In the genomic region with DNA sequence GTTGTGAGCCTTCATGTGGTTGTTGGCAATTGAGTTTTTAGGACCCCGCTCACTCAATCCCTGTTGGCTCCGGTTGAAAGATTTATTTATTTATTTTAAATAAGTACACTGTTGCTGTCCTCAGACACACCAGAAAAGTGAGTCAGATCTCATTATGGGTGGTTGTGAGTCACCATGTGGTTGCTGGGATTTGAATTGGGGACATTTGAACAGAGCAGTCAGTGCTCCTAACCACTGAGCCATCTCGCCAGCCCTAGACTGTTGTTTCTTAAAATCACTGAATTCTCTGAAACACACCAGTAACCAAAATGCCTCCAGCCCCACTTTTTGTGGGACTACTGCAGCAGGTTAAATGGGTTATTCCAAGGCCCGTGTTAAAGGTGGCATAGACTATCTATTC, we compare ENCODE assay signal across 26 mouse cellular contexts. TPM values are rescaled to one million over a fixed set of nuclear protein-coding genes. Genes with fewer than 3 reads are reported as not detected.
DNase-seq lines count a peak whose midpoint lies in the region; ATAC-seq lines count a peak whose summit lies in the region.
"Had no signal": no experiment of that assay in that cellular context is flagged by ENCODE, and none has a peak within 500 bp of the region (broad histone marks: within the 10 kb centered on the region; RNA-seq: fewer than 3 reads in every experiment).

No protein-coding gene starts in this region.

- H3K27me3 ChIP-seq in liver, embryonic 15.5 days: no peaks in the 10 kb centered on the region
- H3K27me3 ChIP-seq: embryonic facial prominence, embryonic 12.5 days; forebrain, embryonic 15.5 days; hindbrain, embryonic 15.5 days; lung, embryonic 15.5 days; neural tube, embryonic 15.5 days; stomach, embryonic 15.5 days had no signal

- H3K9me3 ChIP-seq in liver, embryonic 15.5 days (replicated peaks): no peaks in the 10 kb centered on the region
- H3K9me3 ChIP-seq: embryonic facial prominence, embryonic 12.5 days; forebrain, embryonic 10.5 days; forebrain, embryonic 15.5 days; hindbrain, embryonic 10.5 days; hindbrain, embryonic 15.5 days; lung, embryonic 15.5 days; midbrain, embryonic 10.5 days; neural tube, embryonic 15.5 days; stomach, embryonic 15.5 days had no signal

- no peak overlapping the region for H3K27ac ChIP-seq in liver, embryonic 15.5 days (replicated peaks)
- H3K27ac ChIP-seq: embryonic facial prominence, embryonic 12.5 days; forebrain, embryonic 10.5 days; forebrain, embryonic 15.5 days; hindbrain, embryonic 10.5 days; hindbrain, embryonic 15.5 days; lung, embryonic 15.5 days; midbrain, embryonic 10.5 days; neural tube, embryonic 15.5 days; stomach, embryonic 15.5 days had no signal

- H3K4me1 ChIP-seq in liver, embryonic 15.5 days (replicated peaks): peaks cover 43% of the 10 kb centered on the region

- no peak overlapping the region for H3K9ac ChIP-seq in liver, embryonic 15.5 days
- H3K9ac ChIP-seq: embryonic facial prominence, embryonic 12.5 days; forebrain, embryonic 15.5 days; hindbrain, embryonic 15.5 days; lung, embryonic 15.5 days; neural tube, embryonic 15.5 days; stomach, embryonic 15.5 days had no signal

- WGBS in liver, embryonic 15.5 days (ENCODE audit: insufficient replicate concordance): 90% methylated on average over 4 of the region's 4 CpGs

- H3K4me2 ChIP-seq in liver, embryonic 15.5 days: 0 out of 2 replicates have a peak overlapping the region, but pooled peaks have one; percentile 68
- H3K4me2 ChIP-seq: embryonic facial prominence, embryonic 12.5 days; forebrain, embryonic 15.5 days; hindbrain, embryonic 15.5 days; lung, embryonic 15.5 days; neural tube, embryonic 15.5 days; stomach, embryonic 15.5 days had no signal

- no peak overlapping the region; the same call in 1 of the 2 replicates for H3K4me3 ChIP-seq in liver, embryonic 15.5 days (replicated peaks)
- H3K4me3 ChIP-seq: embryonic facial prominence, embryonic 12.5 days; forebrain, embryonic 10.5 days; forebrain, embryonic 15.5 days; hindbrain, embryonic 10.5 days; hindbrain, embryonic 15.5 days; lung, embryonic 15.5 days; midbrain, embryonic 10.5 days; neural tube, embryonic 15.5 days; stomach, embryonic 15.5 days had no signal

- peaks cover 78% of the 10 kb centered on the region for H3K36me3 ChIP-seq in liver, embryonic 15.5 days (replicated peaks)
- H3K36me3 ChIP-seq: hindbrain, embryonic 15.5 days; neural tube, embryonic 15.5 days had no signal

- ATAC-seq in liver, embryonic 15.5 days (ENCODE audit: insufficient read depth): no peak
- ATAC-seq: forebrain, embryonic 15.5 days had no signal

- DNase-seq in liver: no peak
- peak; percentile 29 for DNase-seq in CD4-positive helper T cell, adult 2 months (ENCODE audit: low read depth, low spot score)
- peak; percentile 13 for DNase-seq in brain, adult 2 months (ENCODE audit: low read depth, low spot score)
- DNase-seq in urinary bladder, adult 2 months (ENCODE audit: low spot score): no peak
- DNase-seq in T-cell, adult 2 months (ENCODE audit: low spot score): no peak
- DNase-seq in testis, postnatal 10 days (ENCODE audit: low spot score): no peak
- DNase-seq: adrenal gland, postnatal 10 days; cerebellum, adult 11-12 months; cerebellum, adult 9-11 months; embryo, embryonic 11 days; heart, postnatal 14 days; kidney, adult 2 months; kidney, postnatal 36 days; left cerebral cortex, postnatal 4 days; right cerebral cortex, postnatal 25 days; thymus, postnatal 25 days had no signal

RNA-seq across cellular contexts. Expression of a gene that starts 4.5 kb away (rescaled TPM):
- polyA plus RNA-seq in liver, embryonic 15.5 days (2015; fragmentation: Nextera tagmentation; extraction: Ambion mirVana): 126 and 128 TPM in 2 replicates
- 5.0 and 5.7 TPM in 2 replicates for polyA plus RNA-seq in urinary bladder, adult 2 months (2012; rRNA removed)

RNA-seq across cellular contexts. Expression of a gene that starts 25.5 kb away (rescaled TPM):
- polyA plus RNA-seq in liver, embryonic 15.5 days (2015; fragmentation: Nextera tagmentation; extraction: Ambion mirVana): 2.8 and 3.1 TPM in 2 replicates
- polyA plus RNA-seq in urinary bladder, adult 2 months (2012; rRNA removed): 21.5 and 26.5 TPM in 2 replicates

RNA-seq across cellular contexts. Expression of a gene that starts 29.3 kb away (rescaled TPM):
- 4.4 and 5.6 TPM in 2 replicates for polyA plus RNA-seq in liver, embryonic 15.5 days (2015; fragmentation: Nextera tagmentation; extraction: Ambion mirVana)
- 20.3 and 20.7 TPM in 2 replicates for polyA plus RNA-seq in urinary bladder, adult 2 months (2012; rRNA removed)

RNA-seq across cellular contexts. Expression of a gene that starts 37.7 kb away (rescaled TPM):
- 25.4 and 28.3 TPM in 2 replicates for polyA plus RNA-seq in liver, embryonic 15.5 days (2015; fragmentation: Nextera tagmentation; extraction: Ambion mirVana)
- 41.7 and 54.9 TPM in 2 replicates for polyA plus RNA-seq in urinary bladder, adult 2 months (2012; rRNA removed)

RNA-seq across cellular contexts. Expression of a gene that starts 42.1 kb away (rescaled TPM):
- 8.9 and 9.4 TPM in 2 replicates for polyA plus RNA-seq in liver, embryonic 15.5 days (2015; fragmentation: Nextera tagmentation; extraction: Ambion mirVana)
- 92.8 and 117 TPM in 2 replicates for polyA plus RNA-seq in urinary bladder, adult 2 months (2012; rRNA removed)

Comparison
In these comparisons a context has a peak if more than half of its experiments do, and no peak if none do; other contexts are left out.
1. DNase-seq: peak in CD4-positive helper T cell, adult 2 months (single experiment) and brain, adult 2 months (single experiment); none in liver (single experiment), urinary bladder, adult 2 months (single experiment), T-cell, adult 2 months (single experiment) and testis, postnatal 10 days (single experiment).
2. RNA of a gene that starts 4.5 kb away (polyA plus RNA-seq): 126 to 128 TPM in liver, embryonic 15.5 days; 5.0 to 5.7 TPM in urinary bladder, adult 2 months; every median in the first group is over 10 times any median in the second.